Mouse (Mus musculus) forebrain, embryonic 16.5 days (tissue): ENCODE measurements around the gene Pigx. TPM values are rescaled to one million over a fixed set of nuclear protein-coding genes. Genes with fewer than 3 reads are reported as not detected.

Experiments
- ATAC-seq: fragments of 200-750 bp; cut with Nextera tagmentation; 2 replicates; pipeline ENCODE4 v1.8.0; 2017; ENCODE audit warnings: mild to moderate bottlenecking, moderate library complexity
- H3K27ac ChIP-seq: fragments of 300-500 bp; sonication (generic); 2 replicates; pipeline ENCODE4 v1.5.1; 2014; ENCODE audit warnings: low read length, control low read depth
- H3K27me3 ChIP-seq: fragments of 300-500 bp; sonication (generic); replicated peaks from 2 replicates; pipeline ENCODE4 v1.6.1; 2014; ENCODE audit warnings: low read length; ENCODE audit not compliant: control insufficient read depth, insufficient read depth
- H3K36me3 ChIP-seq: fragments of 300-500 bp; sonication (generic); 2 replicates; pipeline ENCODE4 v1.6.1; 2014; ENCODE audit not compliant: control insufficient read depth, insufficient read depth
- H3K4me1 ChIP-seq: fragments of 300-500 bp; sonication (generic); replicated peaks from 2 replicates; pipeline ENCODE4 v1.6.1; 2014; ENCODE audit warnings: low read length; ENCODE audit not compliant: control insufficient read depth, insufficient read depth
- H3K4me2 ChIP-seq: fragments of 300-500 bp; sonication (generic); 2 replicates; pipeline ENCODE4 v1.6.1; 2014; ENCODE audit warnings: mild to moderate bottlenecking, low read length, control low read depth
- H3K4me3 ChIP-seq: fragments of 300-500 bp; sonication (generic); replicated peaks from 2 replicates; pipeline ENCODE4 v1.5.1; 2014; ENCODE audit warnings: mild to moderate bottlenecking, low read length, control low read depth
- H3K9ac ChIP-seq: fragments of 300-500 bp; sonication (generic); replicated peaks from 2 replicates; pipeline ENCODE4 v1.6.1; 2014; ENCODE audit warnings: low read depth, low read length, control low read depth
- H3K9me3 ChIP-seq: fragments of 300-500 bp; sonication (generic); 2 replicates; pipeline ENCODE4 v1.6.1; 2016; ENCODE audit warnings: low read length; ENCODE audit not compliant: control insufficient read depth
- WGBS: fragments of 180-500 bp; shearing (Covaris S2); extraction: QIAGEN DNeasy Blood & Tissue Kit; methylation state at CpG from one replicate; pipeline ENCODE4 v1.1.7; 2014; 5-methylcytosine and 5-hydroxymethylcytosine counted together
- polyA plus RNA-seq: library from polyadenylated mRNA; unstranded; fragments of >200 nt; fragmentation: Nextera tagmentation; extraction: Ambion mirVana; gene quantifications from 2 replicates; pipeline ENCODE4 v1.2.1, GENCODE M21; 2015

Gene Pigx
- polyA plus RNA-seq, 1 experiment from 2014 or later, result 122 TPM

- H3K9ac ChIP-seq, result no peak overlapping the region
- H3K9me3 ChIP-seq, result no peaks in the 10 kb centered on the region
- WGBS, result 86% methylated on average over 12 of the region's 12 CpGs
- no peak overlapping the region for H3K27ac ChIP-seq
- H3K4me3 ChIP-seq, result no peak overlapping the region
- no peaks in the 10 kb centered on the region for H3K36me3 ChIP-seq
- no peak overlapping the region for H3K4me2 ChIP-seq
- H3K4me1 ChIP-seq, result 0 out of 2 replicates have a peak, but pooled peaks cover 3% of the 10 kb centered on the region
- H3K27me3 ChIP-seq, result no peaks in the 10 kb centered on the region
- no peak for ATAC-seq
These were observed 30.9 kb downstream of the Pigx start for GRCm38 (mm10) chr16:32068389-32069300.

GRCm38 (mm10) chr16:32066899-32067298 lies 32.6 kb downstream of the Pigx start:
- 0 out of 2 replicates have a peak, but pooled peaks cover under 1% of the 10 kb centered on the region for H3K4me1 ChIP-seq
- H3K4me2 ChIP-seq, result no peak overlapping the region
- H3K36me3 ChIP-seq, result no peaks in the 10 kb centered on the region
- H3K4me3 ChIP-seq, result no peak overlapping the region
- no peak overlapping the region for H3K27ac ChIP-seq
- no peak for ATAC-seq
- H3K9me3 ChIP-seq, result no peaks in the 10 kb centered on the region
- no peaks in the 10 kb centered on the region for H3K27me3 ChIP-seq
- 100% methylated on average over 1 of the region's 1 CpGs for WGBS
- no peak overlapping the region for H3K9ac ChIP-seq

DNA sequence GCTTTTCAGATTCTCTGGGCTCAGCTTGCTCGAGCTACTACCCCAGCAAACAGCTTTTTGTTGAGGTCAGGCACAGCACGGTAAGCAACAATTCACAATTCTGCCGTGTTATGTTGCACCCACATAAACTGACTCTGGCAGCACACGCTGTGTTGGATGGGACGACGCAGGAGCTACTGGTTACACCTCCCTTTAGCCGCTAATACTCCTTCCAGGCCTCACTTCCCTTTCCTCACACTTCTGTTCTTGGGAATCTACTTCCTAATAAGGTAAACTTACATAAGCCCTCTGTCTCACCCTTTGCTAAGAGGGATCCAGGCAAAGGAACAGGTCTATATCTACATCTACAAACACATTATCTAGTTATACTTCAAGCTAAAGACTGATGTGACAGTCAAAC lies 35.6 kb downstream of the Pigx start:
- Histone ChIP-seq H3K4me3 (no peak overlapping the region), H3K9me3 (no peaks in the 10 kb centered on the region), H3K9ac (no peak overlapping the region), H3K36me3 (no peaks in the 10 kb centered on the region), H3K27ac (no peak overlapping the region), H3K4me2 (no peak overlapping the region), H3K4me1 (no peaks in the 10 kb centered on the region), H3K27me3 (no peaks in the 10 kb centered on the region)
- no peak for ATAC-seq
- WGBS, result 87% methylated on average over 7 of the region's 7 CpGs

- Histone ChIP-seq H3K36me3 (no peaks in the 10 kb centered on the region), H3K4me1 (no peaks in the 10 kb centered on the region), H3K4me3 (no peak overlapping the region), H3K27ac (no peak overlapping the region), H3K9me3 (no peaks in the 10 kb centered on the region), H3K27me3 (no peaks in the 10 kb centered on the region), H3K4me2 (no peak overlapping the region), H3K9ac (no peak overlapping the region)
- no peak for ATAC-seq
- 79% methylated on average over 2 of the region's 2 CpGs for WGBS
These were observed 37.3 kb downstream of the Pigx start for GRCm38 (mm10) chr16:32062226-32062625.

GRCm38 (mm10) chr16:32059840-32060523 lies 39.6 kb downstream of the Pigx start:
- H3K4me3 ChIP-seq, result no peak overlapping the region
- no peaks in the 10 kb centered on the region for H3K4me1 ChIP-seq
- 69% methylated on average over 6 of the region's 6 CpGs for WGBS
- no peak overlapping the region for H3K4me2 ChIP-seq
- H3K27me3 ChIP-seq, result no peaks in the 10 kb centered on the region
- no peak overlapping the region for H3K27ac ChIP-seq
- H3K9me3 ChIP-seq, result no peaks in the 10 kb centered on the region
- no peak overlapping the region for H3K9ac ChIP-seq
- ATAC-seq, result no peak
- no peaks in the 10 kb centered on the region for H3K36me3 ChIP-seq

GRCm38 (mm10) chr16:32058817-32059216 lies 40.7 kb downstream of the Pigx start:
- no peak overlapping the region for H3K4me2 ChIP-seq
- H3K9ac ChIP-seq, result no peak overlapping the region
- no peak overlapping the region for H3K4me3 ChIP-seq
- no peaks in the 10 kb centered on the region for H3K27me3 ChIP-seq
- H3K9me3 ChIP-seq, result no peaks in the 10 kb centered on the region
- 85% methylated on average over 5 of the region's 5 CpGs for WGBS
- no peak for ATAC-seq
- no peaks in the 10 kb centered on the region for H3K4me1 ChIP-seq
- no peaks in the 10 kb centered on the region for H3K36me3 ChIP-seq
- H3K27ac ChIP-seq, result no peak overlapping the region

DNA sequence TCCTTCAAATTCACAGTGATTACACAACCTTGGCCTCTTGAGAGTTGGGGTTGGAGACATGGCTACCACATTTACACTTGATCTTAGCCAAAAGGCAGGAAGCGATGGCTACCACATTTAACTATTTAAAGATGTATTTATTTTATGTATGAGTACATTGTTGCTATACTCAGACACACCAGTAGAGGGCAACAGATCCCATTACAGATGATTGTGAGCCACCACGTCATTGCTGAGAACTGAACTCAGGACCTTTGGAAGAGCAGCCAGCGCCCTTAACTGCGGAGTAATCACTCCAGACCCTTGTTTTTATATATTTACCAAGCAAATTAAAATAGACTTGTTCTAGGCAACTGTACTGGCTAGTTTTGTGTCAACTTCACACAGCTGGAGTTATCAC lies 57.2 kb downstream of the Pigx start:
- 90% methylated on average over 4 of the region's 4 CpGs for WGBS
- H3K4me3 ChIP-seq, result no peak overlapping the region
- no peaks in the 10 kb centered on the region for H3K9me3 ChIP-seq
- H3K4me1 ChIP-seq, result no peaks in the 10 kb centered on the region
- H3K27ac ChIP-seq, result no peak overlapping the region
- no peak overlapping the region for H3K4me2 ChIP-seq
- H3K36me3 ChIP-seq, result peaks cover 25% of the 10 kb centered on the region
- no peaks in the 10 kb centered on the region for H3K27me3 ChIP-seq
- no peak for ATAC-seq
- no peak overlapping the region for H3K9ac ChIP-seq

Other genes starting within 250 kb of the Pigx start
- gene Meltf, start 220.9 kb downstream of the Pigx start, polyA plus RNA-seq, result 0.11 and 0.16 TPM in 2 replicates
- 1.6 TPM in 2 replicates for gene Pigz, start 165.9 kb downstream of the Pigx start, polyA plus RNA-seq
- gene 0610012G03Rik, start 151.2 kb downstream of the Pigx start, polyA plus RNA-seq, result 110 and 112 TPM in 2 replicates
- gene Ncbp2, start 151.2 kb downstream of the Pigx start, polyA plus RNA-seq, result 115 and 121 TPM in 2 replicates
- 18.6 and 19.2 TPM in 2 replicates for gene Senp5, start 96.5 kb downstream of the Pigx start, polyA plus RNA-seq
- gene Pak2, start 20.4 kb downstream of the Pigx start, polyA plus RNA-seq, result 42.9 and 50.9 TPM in 2 replicates
- 48.4 and 56.3 TPM in 2 replicates for gene Cep19, start 60 bp upstream of the Pigx start, polyA plus RNA-seq
- 9.0 TPM in 2 replicates for gene Nrros, start 65.9 kb upstream of the Pigx start, polyA plus RNA-seq
- gene Bex6, start 80.1 kb upstream of the Pigx start, polyA plus RNA-seq, result not detected in 2 replicates
- 9.9 and 10.2 TPM in 2 replicates for gene Fbxo45, start 147.4 kb upstream of the Pigx start, polyA plus RNA-seq
- gene Wdr53, start 147.5 kb upstream of the Pigx start, polyA plus RNA-seq, result 13.9 and 15.7 TPM in 2 replicates
- gene Smco1, start 171.7 kb upstream of the Pigx start, polyA plus RNA-seq, result 0.17 TPM in 1 of 2 replicates, not detected in the other
- gene Rnf168, start 177.7 kb upstream of the Pigx start, polyA plus RNA-seq, result 27.5 and 35.2 TPM in 2 replicates
- 28.8 and 30.4 TPM in 2 replicates for gene Ubxn7, start 232.5 kb upstream of the Pigx start, polyA plus RNA-seq